Mouse (Mus musculus) liver, embryonic 12.5 days (tissue): Measurements from ENCODE around the gene Zfp385b. TPM values are rescaled to one million over a fixed set of nuclear protein-coding genes. Genes with fewer than 3 reads are reported as not detected.
A peak's percentile ranks its signal among the peaks of the same experiment; 100 is the strongest.

Source experiments
- ATAC-seq: fragments of 200-750 bp; cut with Nextera tagmentation; 2 replicates; pipeline ENCODE4 v1.8.0; 2017; ENCODE audit warnings: moderate number of reproducible peaks, mild to moderate bottlenecking, moderate library complexity
- H3K27ac ChIP-seq: fragments of 300-500 bp; sonication (generic); 2 replicates; pipeline ENCODE4 v1.5.1; 2016; ENCODE audit warnings: mild to moderate bottlenecking
- H3K27me3 ChIP-seq: fragments of 300-500 bp; sonication (generic); replicated peaks from 2 replicates; pipeline ENCODE4 v1.6.1; 2016; ENCODE audit warnings: mild to moderate bottlenecking, moderate library complexity
- H3K36me3 ChIP-seq: fragments of 300-500 bp; sonication (generic); 2 replicates; pipeline ENCODE4 v1.6.1; 2016; ENCODE audit warnings: mild to moderate bottlenecking, moderate library complexity
- H3K4me1 ChIP-seq: fragments of 300-500 bp; sonication (generic); 2 replicates; pipeline ENCODE4 v1.6.1; 2016
- H3K4me2 ChIP-seq: fragments of 300-500 bp; sonication (generic); 2 replicates; pipeline ENCODE4 v1.6.1; 2016; ENCODE audit warnings: mild to moderate bottlenecking, moderate library complexity
- H3K4me3 ChIP-seq: fragments of 300-500 bp; sonication (generic); 2 replicates; pipeline ENCODE4 v1.5.1; 2016; ENCODE audit warnings: mild to moderate bottlenecking, moderate library complexity
- H3K9ac ChIP-seq: fragments of 300-500 bp; sonication (generic); 2 replicates; pipeline ENCODE4 v1.6.1; 2016; ENCODE audit warnings: mild to moderate bottlenecking, moderate library complexity
- H3K9me3 ChIP-seq: fragments of 300-500 bp; sonication (generic); replicated peaks from 2 replicates; pipeline ENCODE4 v1.6.1; 2016; ENCODE audit warnings: mild to moderate bottlenecking, moderate library complexity
- WGBS: fragments of 180-500 bp; shearing (Covaris S2); methylation state at CpG from one replicate; pipeline ENCODE4 v1.1.7; 2016; ENCODE audit not compliant: insufficient replicate concordance; 5-methylcytosine and 5-hydroxymethylcytosine counted together
- polyA plus RNA-seq: library from polyadenylated mRNA; unstranded; fragments of >200 nt; fragmentation: Nextera tagmentation; extraction: Ambion mirVana; gene quantifications from 2 replicates; pipeline ENCODE4 v1.2.1, GENCODE M21; 2016

Gene Zfp385b
- polyA plus RNA-seq, result 2.3 and 2.8 TPM in 2 replicates

DNA sequence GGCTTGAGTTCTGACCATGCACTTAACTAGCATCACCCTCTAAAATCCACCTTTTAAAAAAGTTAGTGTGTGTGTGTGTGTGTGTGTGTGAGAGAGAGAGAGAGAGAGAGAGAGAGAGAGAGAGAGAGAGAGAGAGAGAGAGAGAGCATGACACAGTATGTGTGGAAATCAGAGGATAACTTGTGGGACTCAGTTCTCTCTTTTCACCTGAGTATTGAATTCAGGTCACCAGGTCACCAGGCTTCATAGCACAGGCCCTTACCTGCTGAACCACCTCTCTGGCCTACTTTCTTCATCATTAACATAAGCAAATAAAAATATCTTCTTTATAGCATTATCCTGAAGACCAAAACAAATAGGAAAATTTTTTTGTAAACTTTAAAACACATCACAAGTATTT, at the start of gene Zfp385b:
Gene Zfp385b (minus strand): TSS at position 101 of the 400 bp plus-strand sequence.
- no peak within 1 kb of the TSS for H3K4me2 ChIP-seq
- peaks cover 43% of the 10 kb centered on the region for H3K27me3 ChIP-seq
- no peak within 1 kb of the TSS for H3K4me3 ChIP-seq
- H3K36me3 ChIP-seq, result no peaks in the 10 kb centered on the region
- H3K9me3 ChIP-seq, result no peaks in the 10 kb centered on the region
- H3K27ac ChIP-seq, result no peak within 1 kb of the TSS
- H3K9ac ChIP-seq, result no peak within 1 kb of the TSS
- H3K4me1 ChIP-seq, result no peaks in the 10 kb centered on the region
- no peak for ATAC-seq

DNA sequence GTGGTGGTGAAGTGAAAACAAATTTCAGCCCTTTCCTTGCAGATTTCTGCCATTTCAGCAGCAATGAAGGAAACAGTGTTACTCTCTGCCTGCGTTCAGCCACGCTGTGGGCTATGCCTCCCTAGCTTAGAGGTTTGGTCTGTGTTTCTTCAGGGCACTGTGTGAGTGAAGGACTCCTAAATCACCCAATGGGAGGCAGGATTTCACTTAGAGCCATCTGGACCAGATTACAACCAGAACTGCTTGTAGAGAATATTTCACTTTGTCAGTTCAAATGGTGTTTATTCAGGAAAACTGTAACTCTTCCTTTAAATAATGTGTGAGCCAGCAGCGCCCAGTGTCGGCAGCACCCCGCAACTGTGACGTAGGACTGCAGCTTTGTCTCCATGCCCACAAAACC, 44.5 kb upstream of the Zfp385b start:
- Histone ChIP-seq H3K27me3 (no peaks in the 10 kb centered on the region), H3K9ac (no peak overlapping the region), H3K9me3 (no peaks in the 10 kb centered on the region), H3K36me3 (no peaks in the 10 kb centered on the region), H3K4me2 (no peak overlapping the region), H3K4me1 (no peaks in the 10 kb centered on the region), H3K4me3 (no peak overlapping the region), H3K27ac (no peak overlapping the region)
- ATAC-seq, result no peak
- 61% methylated on average over 6 of the region's 6 CpGs for WGBS

DNA sequence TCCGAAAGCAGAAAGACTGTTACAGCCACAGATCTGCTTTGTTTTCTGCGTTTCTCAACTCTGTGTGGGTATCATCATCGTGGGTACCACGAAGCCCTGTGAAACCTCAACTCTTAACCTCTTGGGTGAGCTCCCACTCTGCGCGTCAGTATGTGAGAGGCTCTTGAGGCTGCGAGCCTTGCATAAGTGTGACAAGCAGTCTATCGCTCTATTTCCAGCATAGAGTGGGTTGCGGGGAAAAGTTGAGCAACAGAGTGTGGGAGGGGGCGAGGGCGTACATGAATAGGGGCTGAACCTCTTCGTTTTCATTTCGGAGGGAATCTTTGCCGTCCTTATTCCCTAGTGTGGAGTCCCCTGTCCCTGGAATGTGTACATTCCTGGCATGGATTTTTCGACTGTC, 44.1 kb upstream of the Zfp385b start:
- no peak for ATAC-seq
- Histone ChIP-seq H3K36me3 (no peaks in the 10 kb centered on the region), H3K27ac (no peak overlapping the region), H3K27me3 (no peaks in the 10 kb centered on the region), H3K9me3 (no peaks in the 10 kb centered on the region), H3K4me2 (no peak overlapping the region), H3K9ac (no peak overlapping the region), H3K4me1 (no peaks in the 10 kb centered on the region), H3K4me3 (no peak overlapping the region)
- WGBS, result 74% methylated on average over 15 of the region's 15 CpGs

DNA sequence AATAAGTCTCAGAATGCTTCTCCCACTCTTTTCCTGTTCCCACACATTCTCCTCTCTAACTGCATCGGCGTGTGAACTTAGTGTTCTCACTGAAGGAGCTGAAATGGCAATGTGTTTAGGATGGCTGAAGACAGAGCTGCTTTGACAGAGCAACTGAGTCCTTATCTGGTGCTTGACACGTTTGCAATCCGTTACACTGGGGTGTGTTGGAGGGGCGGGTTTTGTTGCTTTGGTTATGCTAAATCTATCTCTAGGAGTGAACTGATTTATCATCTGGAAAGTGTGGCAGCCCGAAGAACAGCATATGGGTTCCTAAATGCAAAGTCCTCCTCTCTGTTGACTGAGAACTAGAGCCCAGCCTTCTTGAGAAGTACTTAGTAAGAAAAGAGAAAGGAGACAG, 22.0 kb upstream of the Zfp385b start:
- no peak overlapping the region for H3K9ac ChIP-seq
- WGBS, result 33% methylated on average over 6 of the region's 6 CpGs
- H3K36me3 ChIP-seq, result no peaks in the 10 kb centered on the region
- no peaks in the 10 kb centered on the region for H3K27me3 ChIP-seq
- H3K4me3 ChIP-seq, result no peak overlapping the region
- H3K4me2 ChIP-seq, result no peak overlapping the region
- no peaks in the 10 kb centered on the region for H3K4me1 ChIP-seq
- no peak overlapping the region for H3K27ac ChIP-seq
- no peaks in the 10 kb centered on the region for H3K9me3 ChIP-seq
- no peak for ATAC-seq

DNA sequence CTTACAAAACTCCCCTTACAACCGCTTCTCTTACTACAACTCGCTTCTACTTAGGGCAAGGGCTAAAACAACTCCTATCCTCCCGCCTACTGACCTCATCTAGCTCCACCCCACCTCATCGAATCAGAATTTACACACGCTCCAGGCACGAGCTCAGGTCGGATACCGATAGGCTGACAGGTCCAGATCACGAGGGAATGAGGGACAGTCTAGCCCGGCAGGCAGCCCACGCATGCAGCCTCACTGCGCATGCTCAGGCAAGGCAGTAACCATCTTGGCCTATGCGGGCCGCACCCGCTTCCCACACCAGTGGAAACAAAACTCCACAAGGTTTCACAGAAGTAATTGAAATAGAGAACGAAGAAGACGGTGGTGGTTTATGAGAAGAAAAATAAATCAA, 20.1 kb upstream of the Zfp385b start:
- Histone ChIP-seq H3K27ac (no peak overlapping the region), H3K4me1 (no peaks in the 10 kb centered on the region), H3K9me3 (no peaks in the 10 kb centered on the region), H3K4me3 (no peak overlapping the region), H3K4me2 (no peak overlapping the region), H3K27me3 (no peaks in the 10 kb centered on the region), H3K36me3 (no peaks in the 10 kb centered on the region), H3K9ac (no peak overlapping the region)
- ATAC-seq, result no peak
- 73% methylated on average over 17 of the region's 17 CpGs for WGBS

DNA sequence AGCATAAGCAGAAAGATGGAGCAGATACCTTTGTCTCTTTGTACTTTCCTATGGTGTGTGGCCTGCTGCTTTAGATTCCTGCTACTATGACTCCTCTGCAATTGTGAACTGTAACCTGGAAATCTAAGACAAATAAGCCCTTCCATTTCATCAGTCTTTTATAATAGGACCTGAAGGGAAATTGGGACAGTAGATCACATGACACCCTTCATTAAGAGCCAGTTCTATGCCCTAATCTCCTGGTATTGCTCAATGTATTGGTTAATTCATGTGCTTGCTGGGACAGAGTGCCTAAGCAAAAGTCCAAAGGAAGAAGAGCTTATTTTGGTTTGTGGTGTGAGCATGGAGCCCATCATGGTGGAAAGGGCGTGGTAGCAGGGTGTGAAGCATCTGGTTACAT, 19.2 kb upstream of the Zfp385b start:
- Histone ChIP-seq H3K27ac (no peak overlapping the region), H3K36me3 (no peaks in the 10 kb centered on the region), H3K4me1 (no peaks in the 10 kb centered on the region), H3K4me2 (no peak overlapping the region), H3K4me3 (no peak overlapping the region), H3K9ac (no peak overlapping the region), H3K9me3 (no peaks in the 10 kb centered on the region), H3K27me3 (no peaks in the 10 kb centered on the region)
- no peak for ATAC-seq
- WGBS, result 48% methylated on average over 1 of the region's 1 CpGs

DNA sequence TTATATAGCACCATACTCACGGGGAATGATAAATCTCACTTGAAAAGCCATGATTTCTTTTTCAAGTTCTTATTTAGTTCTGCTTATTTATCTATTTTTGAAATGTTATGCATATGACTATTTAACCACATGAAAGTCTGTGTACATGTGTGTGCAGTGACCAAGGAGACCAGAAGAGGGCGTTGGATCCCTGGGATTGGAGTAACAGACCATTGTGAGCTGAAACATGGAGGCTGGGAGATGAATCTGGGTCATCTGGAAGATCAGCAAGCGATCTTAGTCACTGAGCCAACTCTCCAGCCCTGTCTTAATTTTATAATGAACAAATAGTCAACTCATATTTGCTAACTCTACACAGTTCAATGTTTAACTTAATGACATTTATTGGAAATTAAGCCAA, 16.3 kb upstream of the Zfp385b start:
- no peaks in the 10 kb centered on the region for H3K36me3 ChIP-seq
- H3K4me2 ChIP-seq, result no peak overlapping the region
- no peak for ATAC-seq
- H3K9ac ChIP-seq, result no peak overlapping the region
- 32% methylated on average over 3 of the region's 3 CpGs for WGBS
- no peaks in the 10 kb centered on the region for H3K9me3 ChIP-seq
- no peaks in the 10 kb centered on the region for H3K27me3 ChIP-seq
- no peak overlapping the region for H3K4me3 ChIP-seq
- H3K27ac ChIP-seq, result no peak overlapping the region
- H3K4me1 ChIP-seq, result no peaks in the 10 kb centered on the region

DNA sequence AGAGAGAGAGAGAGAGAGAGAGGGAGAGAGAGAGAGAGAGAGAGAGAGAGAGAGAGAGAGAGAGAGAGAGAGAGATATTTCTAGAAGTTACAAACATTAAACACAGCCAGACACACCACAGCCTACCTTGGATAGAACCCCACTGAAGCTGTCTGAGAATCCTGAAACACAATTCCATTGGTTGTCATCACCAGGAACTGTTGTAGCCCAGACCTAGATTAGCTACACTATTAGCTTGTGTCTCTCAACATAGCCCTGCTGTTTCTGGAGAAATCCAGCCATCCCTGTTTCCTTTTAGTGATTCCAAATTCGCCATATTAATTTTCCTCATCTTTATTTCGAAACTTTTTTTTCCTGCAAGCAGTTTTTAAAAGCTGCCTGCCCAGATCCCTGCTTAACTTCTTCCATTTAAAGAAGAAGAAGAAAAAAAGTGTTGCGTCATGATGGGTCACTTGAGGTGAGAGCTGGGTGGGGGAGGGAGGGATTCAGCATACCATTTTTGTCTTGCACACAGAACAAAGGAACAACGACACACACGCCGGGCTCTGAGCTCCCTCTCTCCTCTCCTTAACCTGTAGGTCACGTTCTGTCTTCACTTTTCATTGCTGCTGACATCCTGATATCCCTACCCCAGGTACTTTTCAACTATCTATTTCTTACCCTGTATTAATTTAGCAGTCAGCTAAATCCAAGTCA, 6.8 kb upstream of the Zfp385b start:
- WGBS, result 51% methylated on average over 7 of the region's 7 CpGs
- no peaks in the 10 kb centered on the region for H3K4me1 ChIP-seq
- no peaks in the 10 kb centered on the region for H3K27me3 ChIP-seq
- H3K9ac ChIP-seq, result no peak overlapping the region
- ATAC-seq, result no peak
- no peak overlapping the region for H3K27ac ChIP-seq
- no peaks in the 10 kb centered on the region for H3K9me3 ChIP-seq
- H3K36me3 ChIP-seq, result no peaks in the 10 kb centered on the region
- no peak overlapping the region for H3K4me3 ChIP-seq
- no peak overlapping the region for H3K4me2 ChIP-seq

DNA sequence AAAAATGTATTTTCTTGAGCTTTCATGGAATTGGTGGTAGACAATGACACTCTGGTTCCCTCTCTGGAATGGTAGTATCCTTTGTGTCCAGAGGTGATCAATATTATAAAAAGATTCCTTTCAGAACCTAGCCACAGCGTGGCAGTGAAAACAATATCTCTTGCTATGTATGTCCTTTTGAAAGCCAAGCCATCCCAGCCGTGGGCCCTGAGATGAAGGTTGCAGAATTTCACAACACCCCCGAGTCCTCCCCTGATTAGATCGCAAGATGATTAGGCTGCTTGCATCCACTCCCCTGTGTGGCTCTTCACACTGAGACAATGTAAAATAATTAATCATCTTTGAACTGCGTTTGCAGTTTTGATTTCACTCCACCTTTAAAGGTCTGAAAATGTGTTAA, 3.6 kb upstream of the Zfp385b start:
- no peaks in the 10 kb centered on the region for H3K36me3 ChIP-seq
- no peak overlapping the region for H3K27ac ChIP-seq
- no peaks in the 10 kb centered on the region for H3K9me3 ChIP-seq
- H3K4me3 ChIP-seq, result no peak overlapping the region
- H3K4me1 ChIP-seq, result no peaks in the 10 kb centered on the region
- H3K27me3 ChIP-seq, result peaks cover 8% of the 10 kb centered on the region
- H3K9ac ChIP-seq, result no peak overlapping the region
- no peak for ATAC-seq
- no peak overlapping the region for H3K4me2 ChIP-seq
- 71% methylated on average over 5 of the region's 5 CpGs for WGBS

DNA sequence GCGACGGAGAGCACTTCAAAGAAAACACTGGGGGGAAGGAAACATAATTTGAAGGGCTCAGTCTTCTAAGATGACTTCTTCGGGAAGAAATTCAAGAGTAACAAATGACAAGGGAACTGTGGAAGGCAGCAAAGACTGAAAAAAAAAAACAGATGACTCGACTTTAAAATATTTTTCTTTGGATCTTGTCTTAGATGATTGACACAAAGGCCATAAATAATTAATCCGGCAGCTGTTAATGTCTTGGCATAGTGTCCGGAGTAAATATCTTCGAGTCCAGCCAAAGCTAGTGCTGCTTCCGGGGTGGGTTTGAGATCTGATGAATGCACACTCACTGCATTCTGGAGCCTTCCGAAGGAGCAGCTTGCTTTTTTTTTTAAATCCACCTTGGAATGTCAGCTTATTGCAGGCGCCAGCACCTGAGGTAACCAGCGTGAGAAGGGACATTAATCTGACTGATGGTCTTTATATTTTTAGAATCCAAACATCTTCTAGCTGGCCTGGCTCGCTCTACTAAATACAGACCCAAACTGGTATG, 2.0 kb downstream of the Zfp385b start:
- Histone ChIP-seq H3K9me3 (no peaks in the 10 kb centered on the region), H3K4me3 (peak overlapping the region; percentile 51), H3K9ac (no peak overlapping the region), H3K4me2 (peak overlapping the region; percentile 73), H3K27ac (no peak overlapping the region), H3K27me3 (peaks cover 49% of the 10 kb centered on the region), H3K4me1 (no peaks in the 10 kb centered on the region), H3K36me3 (no peaks in the 10 kb centered on the region)
- no peak for ATAC-seq
- WGBS, result 33% methylated on average over 12 of the region's 12 CpGs

DNA sequence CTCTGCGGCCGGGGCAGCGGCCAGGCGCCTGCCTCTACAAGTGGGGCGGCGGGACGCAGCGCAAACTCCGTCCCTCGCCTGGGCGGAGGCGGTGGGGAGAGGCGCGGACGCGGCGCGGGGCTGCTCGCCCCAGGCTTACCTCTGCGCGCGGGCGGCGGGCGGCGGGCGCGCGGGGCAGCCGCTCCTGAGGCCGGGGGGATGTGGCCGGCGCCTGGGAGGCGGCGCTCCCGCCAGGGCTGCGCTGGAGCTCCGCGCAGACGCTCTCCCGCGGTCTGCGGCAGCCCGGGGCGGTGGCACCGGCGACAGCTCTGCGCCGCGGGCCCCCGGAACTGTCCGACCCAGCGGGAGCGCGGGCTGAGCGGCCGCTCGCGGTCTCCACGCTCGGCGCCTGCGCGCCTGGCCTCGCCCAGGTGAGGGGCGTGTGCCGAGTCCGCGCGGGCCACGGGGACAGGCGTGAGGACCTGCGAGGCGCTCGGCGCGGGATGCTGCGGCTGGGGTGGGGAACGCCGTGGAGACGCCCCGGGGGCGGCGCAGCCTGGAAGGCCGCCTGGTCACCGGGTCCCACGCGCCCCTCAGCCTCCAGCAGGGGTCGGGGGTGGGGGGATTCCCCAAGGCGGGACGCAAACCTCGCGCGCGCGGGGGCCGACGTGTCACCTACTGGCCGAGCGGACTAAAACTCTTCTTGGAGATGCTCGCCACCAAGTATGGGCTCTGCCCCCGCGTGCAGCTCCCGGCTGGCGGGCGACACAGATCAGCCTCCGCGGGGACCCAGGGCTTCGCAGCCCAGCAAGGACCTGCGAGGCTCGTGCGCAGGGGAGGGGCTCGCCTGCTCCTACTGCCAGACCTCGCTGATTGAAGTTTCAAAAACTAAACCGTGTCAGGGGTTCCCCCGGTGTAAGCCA, 2.8 kb downstream of the Zfp385b start:
- no peak overlapping the region for H3K27ac ChIP-seq
- H3K27me3 ChIP-seq, result peaks cover 49% of the 10 kb centered on the region
- under 1% methylated on average over 110 of the region's 116 CpGs for WGBS
- H3K36me3 ChIP-seq, result no peaks in the 10 kb centered on the region
- no peaks in the 10 kb centered on the region for H3K9me3 ChIP-seq
- no peak overlapping the region for H3K9ac ChIP-seq
- H3K4me1 ChIP-seq, result no peaks in the 10 kb centered on the region
- no peak for ATAC-seq
- peak overlapping the region; percentile 73 for H3K4me2 ChIP-seq
- H3K4me3 ChIP-seq, result peak overlapping the region; percentile 51

DNA sequence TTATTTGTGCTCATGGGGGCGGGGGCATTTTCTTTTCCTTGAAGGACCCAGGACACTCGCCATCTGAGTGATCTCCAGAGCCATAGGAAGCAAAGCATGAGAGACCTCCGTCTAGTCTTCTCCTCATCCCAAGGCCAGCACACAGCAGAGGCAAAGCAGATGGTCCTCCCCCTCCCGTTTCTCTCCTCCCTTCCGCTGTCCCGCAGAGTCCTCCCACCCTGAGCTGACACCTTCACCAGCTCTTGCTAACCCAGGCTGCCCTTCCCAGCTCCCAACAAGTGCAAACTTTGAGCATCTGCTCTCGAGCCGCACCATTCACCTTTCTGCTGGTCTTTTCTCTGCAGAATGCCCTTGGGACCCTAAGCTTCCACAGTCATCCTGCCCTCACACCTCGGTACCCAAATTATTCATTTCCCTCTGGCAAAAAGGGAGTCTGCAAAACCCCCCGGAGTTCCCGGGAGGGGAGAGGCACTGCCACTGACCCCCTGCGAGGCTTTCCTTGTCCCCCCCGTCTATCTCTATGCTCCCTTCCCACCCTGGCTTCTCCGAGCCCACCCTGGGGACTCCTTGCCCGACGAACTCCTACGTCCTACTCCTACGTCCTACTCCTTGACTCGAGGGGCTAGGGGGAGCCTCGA, 3.5 kb downstream of the Zfp385b start:
- H3K27ac ChIP-seq, result no peak overlapping the region
- no peak for ATAC-seq
- no peaks in the 10 kb centered on the region for H3K4me1 ChIP-seq
- H3K9ac ChIP-seq, result no peak overlapping the region
- peaks cover 49% of the 10 kb centered on the region for H3K27me3 ChIP-seq
- H3K36me3 ChIP-seq, result no peaks in the 10 kb centered on the region
- peak overlapping the region; percentile 51 for H3K4me3 ChIP-seq
- H3K4me2 ChIP-seq, result peak overlapping the region; percentile 73
- WGBS, result 3% methylated on average over 20 of the region's 20 CpGs
- no peaks in the 10 kb centered on the region for H3K9me3 ChIP-seq
